Mouse (Mus musculus) cerebellum, adult 11 months (tissue): Measurements from ENCODE around the gene Ms4a4c.
"Not testable (repeated sequence)": the region's sequence is repeated elsewhere in the genome, so short reads cannot be mapped to it uniquely, and the experiment has no call there.

Experiments used
- DNase-seq: peaks from one replicate; pipeline ENCODE4 v3.0.0; 2022

Gene Ms4a4c

GRCm38 (mm10) chr19:11466471-11466870 is 61.9 kb downstream of the Ms4a4c start:
- no peak for DNase-seq

GRCm38 (mm10) chr19:11468361-11468760 is 63.8 kb downstream of the Ms4a4c start:
- not testable (repeated sequence) for DNase-seq

GRCm38 (mm10) chr19:11469215-11469614 is 64.6 kb downstream of the Ms4a4c start, which contains the start of gene Ms4a6c:
Gene Ms4a6c, plus strand, starts transcription at chr19:11469366.
- not testable (repeated sequence) for DNase-seq
